Mouse (Mus musculus): ENCODE measurements around the gene Pdxp. TPM values are rescaled to one million over a fixed set of nuclear protein-coding genes. Genes with fewer than 3 reads are reported as not detected.

Pdxp gene
- total RNA-seq, 2 experiments from 2014 or later: 178 to 191 TPM

- no peak for DNase-seq (ENCODE audit: low spot score in 2 of 2)
Measured at GRCm38 (mm10) chr15:78927021-78927787, 13.5 kb downstream of the Pdxp start.

- DNase-seq (ENCODE audit: low spot score in 2 of 2): peak in 1 of 2 experiments; percentile 45
Measured at GRCm38 (mm10) chr15:78927788-78928457, 14.2 kb downstream of the Pdxp start.

GRCm38 (mm10) chr15:78928539-78928938 is 14.8 kb downstream of the Pdxp start:
- DNase-seq (ENCODE audit: low spot score in 2 of 2): no peak

GRCm38 (mm10) chr15:78930192-78930706 is 16.5 kb downstream of the Pdxp start:
- no peak for DNase-seq (ENCODE audit: low spot score in 2 of 2)

GRCm38 (mm10) chr15:78930801-78931426 is 17.2 kb downstream of the Pdxp start:
- no peak for DNase-seq (ENCODE audit: low spot score in 2 of 2)

- DNase-seq (ENCODE audit: low spot score in 2 of 2): peak in 1 of 2 experiments; percentile 44
Measured at GRCm38 (mm10) chr15:78931577-78931976, 17.9 kb downstream of the Pdxp start.

GRCm38 (mm10) chr15:78934784-78935320 is 21.1 kb downstream of the Pdxp start, which contains the start of gene Nol12:
TSS of gene Nol12 (plus strand) at chr15:78934933.
- DNase-seq (ENCODE audit: low spot score in 2 of 2): peak; percentile 82 to 86

- DNase-seq (ENCODE audit: low spot score in 2 of 2): no peak
Measured at GRCm38 (mm10) chr15:78936403-78936802, 22.7 kb downstream of the Pdxp start.

GRCm38 (mm10) chr15:78937311-78937710 is 23.6 kb downstream of the Pdxp start:
- DNase-seq (ENCODE audit: low spot score in 2 of 2): no peak

- no peak for DNase-seq (ENCODE audit: low spot score in 2 of 2)
Measured at GRCm38 (mm10) chr15:78937963-78938362, 24.2 kb downstream of the Pdxp start.

GRCm38 (mm10) chr15:78940325-78940724 is 26.6 kb downstream of the Pdxp start:
- DNase-seq (ENCODE audit: low spot score in 2 of 2): no peak

- peak; percentile 79 to 83 for DNase-seq (ENCODE audit: low spot score in 2 of 2)
Measured at GRCm38 (mm10) chr15:78942663-78943062, 28.9 kb downstream of the Pdxp start.

- DNase-seq (ENCODE audit: low spot score in 2 of 2): no peak
Measured at GRCm38 (mm10) chr15:78946232-78946631, 32.5 kb downstream of the Pdxp start.

- DNase-seq (ENCODE audit: low spot score in 2 of 2): peak; percentile 75 to 82
Measured at GRCm38 (mm10) chr15:78947657-78948056, 33.9 kb downstream of the Pdxp start, which contains the start of gene Triobp. TSS of gene Triobp (plus strand) at chr15:78947724.

GRCm38 (mm10) chr15:78948152-78948725 is 34.5 kb downstream of the Pdxp start:
- DNase-seq (ENCODE audit: low spot score in 2 of 2): no peak

GRCm38 (mm10) chr15:78948883-78949282 is 35.2 kb downstream of the Pdxp start:
- no peak for DNase-seq (ENCODE audit: low spot score in 2 of 2)

GRCm38 (mm10) chr15:78955663-78956062 is 41.9 kb downstream of the Pdxp start:
- DNase-seq (ENCODE audit: low spot score in 2 of 2): no peak

GRCm38 (mm10) chr15:78956351-78956750 is 42.6 kb downstream of the Pdxp start:
- no peak for DNase-seq (ENCODE audit: low spot score in 2 of 2)

GRCm38 (mm10) chr15:78957021-78957420 is 43.3 kb downstream of the Pdxp start:
- DNase-seq (ENCODE audit: low spot score in 2 of 2): no peak

GRCm38 (mm10) chr15:78959537-78959936 is 45.8 kb downstream of the Pdxp start:
- no peak for DNase-seq (ENCODE audit: low spot score in 2 of 2)

GRCm38 (mm10) chr15:78960088-78960487 is 46.4 kb downstream of the Pdxp start:
- no peak for DNase-seq (ENCODE audit: low spot score in 2 of 2)

Data from left cerebral cortex, adult 18-20 months (tissue).